Mouse (Mus musculus): ENCODE data around the gene Enpp3.

The Enpp3 gene

GRCm38 (mm10) chr10:24842676-24843075 lies at the start of gene Enpp3:
Gene Enpp3 (minus strand): TSS chr10:24842823.
- no peak for DNase-seq

DNA sequence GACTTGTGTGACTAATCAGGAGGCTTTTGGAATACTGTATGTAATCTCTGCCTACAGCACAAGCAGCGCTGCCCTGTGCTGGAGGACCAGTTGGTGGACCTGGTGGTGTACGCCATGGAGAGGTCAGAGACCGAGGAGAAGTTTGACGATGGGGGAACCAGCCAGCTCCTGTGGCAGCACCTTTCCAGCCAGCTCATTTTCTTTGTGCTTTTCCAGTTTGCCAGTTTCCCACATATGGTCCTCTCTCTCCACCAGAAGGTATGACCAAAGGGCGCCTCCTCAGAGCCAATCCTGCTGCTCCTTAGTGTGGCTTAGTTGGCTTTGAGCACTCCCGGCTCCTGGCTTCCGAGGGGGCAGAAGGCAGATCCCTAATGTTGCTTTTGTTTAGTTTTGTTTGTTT lies 45.7 kb upstream of the Enpp3 start:
- no peak for DNase-seq

DNA sequence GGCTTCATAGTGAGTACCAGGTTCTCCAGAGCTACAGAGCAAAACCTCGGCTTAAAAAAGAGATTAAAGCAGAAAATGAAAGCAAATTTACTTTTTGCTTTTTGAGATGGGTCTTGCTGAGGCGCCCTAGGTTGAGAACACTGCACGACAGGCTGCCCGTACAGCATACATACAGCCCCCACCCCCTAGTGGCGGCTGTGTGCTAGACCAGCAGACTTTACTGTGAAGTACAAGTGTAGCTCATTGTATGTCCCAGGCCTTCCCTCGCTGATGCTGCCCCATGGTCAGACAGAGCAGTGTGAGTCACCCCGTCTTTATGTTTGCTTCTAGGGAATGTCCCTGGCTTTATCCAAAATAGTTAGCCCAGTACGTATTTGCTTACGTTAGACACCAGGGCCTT lies 43.4 kb upstream of the Enpp3 start:
- DNase-seq: peak in 1 of 2 experiments; percentile 6

DNA sequence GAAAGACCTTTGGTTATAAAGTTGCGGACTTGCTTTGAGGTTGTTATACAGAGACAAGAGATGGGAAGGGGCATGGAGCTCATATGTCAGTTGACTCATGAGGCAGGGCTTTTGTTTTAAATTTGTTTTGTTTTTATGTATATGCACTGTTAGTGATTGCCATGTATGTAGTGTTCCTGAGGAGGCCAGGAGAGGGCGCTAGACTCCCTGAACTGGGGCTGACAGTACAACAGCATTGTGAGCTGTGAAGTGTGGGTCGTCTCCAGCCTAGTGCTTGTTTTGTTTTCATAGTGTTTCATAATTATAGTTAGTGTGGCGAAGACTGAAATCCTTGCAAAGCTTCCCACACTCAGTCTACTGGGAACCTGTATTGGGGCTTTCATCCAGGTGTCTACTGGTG lies 31.0 kb upstream of the Enpp3 start:
- peak in 1 of 2 experiments; percentile 30 for DNase-seq

DNA sequence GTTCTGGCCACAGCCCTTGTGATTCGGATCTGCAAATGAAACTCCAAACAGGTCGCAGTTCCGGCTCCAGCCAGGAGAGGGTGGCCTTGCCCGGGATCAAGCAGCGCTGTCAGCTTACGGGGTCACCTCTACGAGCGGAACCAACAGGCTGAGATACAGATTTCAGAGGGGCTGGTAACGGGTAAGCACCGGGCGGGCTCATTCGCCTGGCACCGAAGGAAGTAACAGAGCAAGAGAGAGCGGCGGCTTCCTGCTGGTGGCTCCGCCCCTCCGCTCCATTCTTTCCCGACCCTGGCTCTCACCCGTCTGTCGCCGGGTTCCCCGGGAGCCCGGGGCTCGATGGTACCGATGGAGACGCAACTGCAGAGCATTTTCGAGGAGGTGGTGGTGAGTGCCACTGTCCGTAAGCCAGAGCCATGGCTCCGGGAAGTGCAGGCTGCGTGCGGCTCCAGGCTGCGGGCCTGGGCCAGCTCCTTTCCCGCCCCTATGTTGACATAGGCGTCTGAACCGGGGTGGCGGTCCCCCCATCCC lies 27.2 kb upstream of the Enpp3 start, which contains the start of gene Med23:
Med23 (plus strand) TSS at position 227 of the 531 bp plus-strand sequence.
- peak; percentile 99 to 100 for DNase-seq

GRCm38 (mm10) chr10:24864434-24864833 lies 21.8 kb upstream of the Enpp3 start:
- DNase-seq: no peak

DNA sequence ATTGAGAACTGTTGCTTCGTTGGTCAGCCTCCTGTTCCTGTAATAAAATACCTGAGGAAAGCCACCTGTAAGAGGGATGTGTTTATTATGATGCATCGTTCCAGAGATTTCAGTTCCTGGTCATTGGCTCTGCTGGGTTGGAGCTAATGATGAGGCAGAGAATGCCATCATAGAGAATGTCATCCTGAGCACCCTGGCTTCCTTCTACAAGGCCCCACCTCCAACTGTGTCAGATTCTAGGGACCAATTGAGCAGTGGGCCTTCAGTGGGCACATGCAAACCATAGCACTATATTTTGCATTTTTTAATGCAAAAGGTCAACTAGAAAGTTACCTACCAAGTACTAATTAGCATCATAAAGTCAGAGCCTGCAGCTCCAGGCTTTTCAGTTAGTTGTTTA lies 20.5 kb upstream of the Enpp3 start:
- no peak for DNase-seq

DNA sequence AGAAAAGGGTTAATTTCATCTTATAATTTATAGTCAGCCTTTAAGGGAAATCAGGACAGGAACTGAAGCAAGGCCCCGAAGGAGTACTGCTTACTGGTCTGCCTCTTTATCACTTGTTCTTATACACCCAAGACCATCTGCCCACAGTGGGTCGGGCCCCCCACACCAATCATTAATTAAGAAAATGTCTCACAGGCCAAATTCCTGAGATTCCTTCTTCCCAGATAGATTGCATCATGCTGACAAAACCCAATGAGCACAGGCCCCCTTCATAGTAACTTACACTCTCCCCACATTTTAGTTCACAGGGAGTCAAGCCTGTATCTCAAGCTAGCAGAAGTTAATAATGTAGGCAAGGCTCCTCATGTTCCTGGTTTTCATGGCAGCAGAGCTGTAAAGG lies 625 bp downstream of the Enpp3 start:
- no peak for DNase-seq

DNA sequence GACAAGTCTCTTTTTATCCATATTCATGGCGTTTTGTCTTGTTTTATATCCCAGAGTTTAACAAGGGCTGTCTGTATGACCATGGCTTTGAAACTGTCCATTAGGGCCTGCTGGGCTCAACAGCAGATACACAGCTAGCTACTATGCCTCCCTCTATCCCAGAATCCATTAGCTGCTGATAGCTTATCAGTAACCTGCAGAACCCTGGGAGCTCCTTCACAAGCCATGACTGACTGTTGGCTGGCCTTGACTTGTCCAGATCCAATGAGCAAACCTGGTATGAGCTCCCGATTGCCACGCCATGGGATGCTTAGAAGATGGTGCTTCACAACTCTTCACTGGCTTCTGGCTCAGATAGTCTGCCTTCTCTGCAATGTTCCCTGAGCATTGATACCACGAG lies 1.8 kb downstream of the Enpp3 start:
- no peak for DNase-seq

- no peak for DNase-seq
Measured at GRCm38 (mm10) chr10:24836366-24837038, 6.1 kb downstream of the Enpp3 start.

DNA sequence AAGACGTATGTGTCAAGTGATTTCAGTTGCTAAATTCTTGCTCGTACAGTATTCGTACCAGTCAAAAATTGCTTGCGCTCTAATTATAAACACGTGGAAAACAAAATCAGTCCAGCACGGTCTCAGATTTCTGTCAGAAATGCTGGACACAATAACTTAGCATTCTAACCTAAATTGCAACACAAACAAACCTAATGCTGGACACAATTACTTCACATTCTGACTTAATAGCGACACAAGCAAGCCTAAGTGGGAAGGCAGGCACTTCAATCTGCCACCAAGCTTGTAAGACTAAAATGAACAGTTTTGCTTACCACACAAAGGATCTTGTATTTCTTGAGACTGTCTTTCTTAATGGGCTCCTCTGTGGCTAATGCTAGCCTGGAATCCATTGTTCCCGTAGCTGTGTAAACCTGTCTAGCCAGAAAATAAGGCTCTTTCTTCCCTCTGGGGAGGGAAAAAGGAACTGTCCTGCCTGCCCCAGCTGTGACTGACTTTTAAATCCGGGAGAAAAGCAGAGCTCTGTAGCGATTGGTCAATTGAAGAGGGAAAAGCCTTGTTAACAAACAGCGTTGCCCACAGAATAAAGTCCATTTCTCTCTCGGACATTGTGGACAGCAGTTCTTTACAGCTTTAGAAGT lies 6.8 kb downstream of the Enpp3 start:
- no peak for DNase-seq

DNA sequence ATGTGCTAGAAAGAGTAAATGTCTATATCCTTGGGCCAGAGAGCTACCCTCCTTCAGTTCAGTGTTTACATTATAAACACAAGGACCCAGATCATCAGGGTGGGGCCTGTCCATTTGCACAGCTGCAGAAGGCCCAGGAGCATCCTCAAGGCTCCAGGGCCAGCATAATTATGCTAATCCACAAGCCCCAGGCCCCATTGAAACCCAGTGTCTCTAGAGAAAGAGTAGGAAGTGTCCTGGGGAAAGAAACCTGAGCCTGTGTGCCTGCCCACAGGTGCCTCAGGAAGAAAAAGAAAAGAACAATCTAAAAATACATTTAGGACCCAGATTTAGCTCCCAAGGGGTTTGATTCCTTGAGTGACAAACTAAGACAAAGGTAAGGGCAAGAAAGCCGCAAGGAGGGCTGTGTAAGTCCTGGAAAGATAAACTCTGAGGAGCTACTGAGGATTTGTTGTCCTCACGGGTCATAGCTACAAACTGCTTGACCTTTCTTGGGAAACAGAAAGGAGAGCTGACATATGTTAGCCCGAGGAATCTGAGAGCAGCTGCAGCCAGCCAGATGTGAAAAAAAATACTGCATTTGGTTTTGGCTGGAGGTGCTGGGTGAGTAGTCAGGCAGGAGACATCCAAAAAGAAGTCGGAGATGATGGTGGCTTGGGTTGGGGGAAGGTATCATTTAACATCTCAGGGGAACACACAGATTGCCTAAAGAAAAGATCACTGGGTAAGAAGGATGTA lies 7.8 kb downstream of the Enpp3 start:
- no peak for DNase-seq

DNA sequence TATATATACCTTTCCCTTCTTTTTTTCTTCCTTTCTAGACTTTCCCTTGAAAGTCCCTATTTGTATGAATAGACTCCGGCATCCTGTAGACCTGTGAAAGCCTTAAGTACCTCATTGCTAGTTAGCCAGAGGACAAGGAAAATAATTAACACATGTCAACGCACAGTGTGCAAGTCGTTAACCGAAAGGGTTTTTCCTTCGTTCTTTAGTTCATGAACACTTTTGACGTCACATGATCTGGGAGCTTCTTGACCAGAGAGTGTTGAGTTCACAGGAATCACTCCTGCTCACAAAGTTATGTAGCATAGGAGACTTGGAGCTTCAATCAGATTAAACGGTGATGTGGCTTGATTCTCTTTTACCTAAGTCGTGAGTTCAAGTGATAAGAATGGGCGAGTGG lies 10.3 kb downstream of the Enpp3 start:
- DNase-seq: no peak

- DNase-seq: no peak
Measured at GRCm38 (mm10) chr10:24831377-24832095, 11.1 kb downstream of the Enpp3 start.

- DNase-seq: no peak
Measured at GRCm38 (mm10) chr10:24830448-24830847, 12.2 kb downstream of the Enpp3 start.

DNA sequence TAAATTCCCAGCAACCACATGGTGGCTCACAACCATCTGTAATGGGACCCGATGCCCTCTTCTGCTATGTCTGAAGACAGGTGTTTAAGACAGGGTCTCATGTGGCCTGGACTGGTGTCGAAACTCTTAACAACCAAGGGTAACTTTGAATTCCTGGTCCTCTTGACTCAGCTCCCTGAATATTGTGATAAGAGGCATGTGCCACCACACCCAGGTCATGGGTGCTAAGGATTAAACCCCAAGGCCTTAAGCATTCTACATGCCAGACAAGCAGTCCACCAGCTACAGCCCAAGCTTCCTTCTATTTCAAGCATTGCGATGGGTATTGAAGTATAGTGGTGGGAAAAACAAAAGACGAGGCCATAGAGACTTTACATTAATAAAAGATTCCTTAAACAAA lies 14.5 kb downstream of the Enpp3 start:
- DNase-seq: no peak

- DNase-seq: no peak
Measured at GRCm38 (mm10) chr10:24826130-24826529, 16.5 kb downstream of the Enpp3 start.

DNA sequence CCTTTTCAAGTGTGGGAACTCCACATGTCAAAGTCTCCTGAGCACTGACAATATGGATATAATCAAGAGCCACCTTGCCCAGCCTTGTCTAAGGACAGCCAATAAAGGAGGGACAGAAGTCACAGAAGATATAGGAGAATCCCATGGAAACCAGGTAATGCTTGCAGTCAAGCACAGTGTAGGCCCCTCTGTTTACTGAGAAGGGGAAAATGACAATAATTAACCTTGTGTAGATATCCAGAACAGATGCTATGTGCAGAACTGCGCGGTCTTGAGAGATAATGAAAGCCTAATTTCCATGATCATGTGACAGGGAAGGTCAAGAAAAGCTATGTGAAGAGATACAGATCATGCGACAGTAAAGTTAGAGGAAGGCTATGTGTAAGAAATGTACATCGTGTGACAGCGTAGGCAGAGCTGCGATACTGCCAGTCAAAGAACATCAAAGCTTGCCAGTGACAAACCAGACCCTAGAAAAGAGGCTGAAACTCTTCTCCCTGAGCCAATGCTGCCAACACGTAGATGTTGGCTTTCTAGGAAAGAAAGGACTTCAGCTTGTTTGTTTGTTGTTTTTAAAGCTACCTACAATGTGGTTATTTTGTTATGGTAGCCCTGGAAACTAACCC lies 17.1 kb downstream of the Enpp3 start:
- DNase-seq: no peak

DNA sequence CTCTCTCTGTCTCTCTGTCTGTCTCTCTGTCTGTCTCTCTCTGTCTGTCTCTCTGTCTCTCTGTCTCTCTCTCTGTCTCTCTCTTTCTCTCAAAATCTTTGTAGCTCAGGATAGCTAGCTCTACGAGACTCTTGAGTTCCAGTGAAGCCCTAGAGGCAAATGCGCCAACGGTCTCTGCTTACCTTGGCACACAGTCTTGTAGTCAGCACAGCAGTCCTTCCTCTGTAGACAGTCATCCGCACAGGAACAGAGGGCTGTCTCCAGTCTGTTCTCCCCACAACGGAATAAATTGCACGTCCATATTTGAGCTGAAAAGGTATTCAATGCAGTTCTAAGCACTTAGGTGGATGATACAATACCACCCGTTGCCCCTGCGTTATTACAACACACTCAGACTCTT lies 18.0 kb downstream of the Enpp3 start:
- DNase-seq: no peak

DNA sequence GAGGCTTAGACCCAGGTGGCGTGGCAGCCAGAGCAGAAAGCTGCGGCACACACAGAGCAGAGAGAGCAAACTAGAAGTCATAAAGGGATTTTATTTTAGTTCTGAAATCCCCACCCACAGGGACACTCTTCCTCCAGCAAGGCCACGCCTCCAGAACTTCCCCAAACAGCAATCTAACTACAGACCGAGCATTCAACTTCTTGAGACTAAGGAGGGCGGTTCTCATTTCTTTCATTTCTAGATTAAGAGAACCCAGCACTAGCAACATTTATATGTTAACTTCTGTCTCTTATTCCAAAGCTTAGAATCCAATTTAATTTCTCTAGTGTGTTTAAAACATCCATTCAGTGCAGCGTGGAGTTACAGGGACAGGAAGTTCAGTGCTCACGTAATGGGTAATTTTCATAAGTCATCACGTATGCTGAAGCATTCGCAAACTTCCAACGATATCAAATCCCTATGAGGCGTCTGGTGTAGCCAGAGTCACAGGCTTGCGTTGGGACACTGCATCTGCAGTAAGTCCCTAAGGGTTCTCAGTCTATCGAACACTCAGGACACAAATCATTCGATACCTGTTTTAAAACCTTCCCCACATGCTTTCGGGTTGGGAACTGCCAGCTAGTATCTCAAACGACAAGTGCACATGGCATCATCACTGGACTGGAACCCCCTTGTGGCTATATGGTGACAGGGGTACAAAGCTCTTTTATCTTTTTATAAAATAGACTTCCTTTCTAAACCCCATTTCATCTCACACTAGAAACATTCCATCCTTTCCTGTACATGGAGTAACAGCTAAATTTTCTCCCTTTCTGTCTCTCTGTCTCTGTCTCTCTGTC lies 18.7 kb downstream of the Enpp3 start:
- no peak for DNase-seq

- no peak for DNase-seq
Measured at GRCm38 (mm10) chr10:24823265-24823664, 19.4 kb downstream of the Enpp3 start.

GRCm38 (mm10) chr10:24822842-24823241 lies 19.8 kb downstream of the Enpp3 start:
- DNase-seq: no peak
